Mouse (Mus musculus) myocyte (in vitro differentiated cells): Measurements from ENCODE around the gene Amot. TPM values are rescaled to one million over a fixed set of nuclear protein-coding genes. Genes with fewer than 3 reads are reported as not detected.
A peak's percentile ranks its signal among the peaks of the same experiment; 100 is the strongest.

Experiments used
- H3K27me3 ChIP-seq: one replicate; pipeline ENCODE4 v1.6.1; 2011; ENCODE audit not compliant: control insufficient read depth, insufficient read depth, insufficient read length
- H3K36me3 ChIP-seq: one replicate; pipeline ENCODE4 v1.6.1; 2011; ENCODE audit not compliant: control insufficient read depth, insufficient read depth
- H3K4me2 ChIP-seq: one replicate; pipeline ENCODE4 v1.6.1; 2011; ENCODE audit warnings: low read depth, control low read depth
- H3K4me3 ChIP-seq: one replicate; pipeline ENCODE4 v1.5.1; 2011; ENCODE audit warnings: mild to moderate bottlenecking, control low read depth, moderate library complexity
- H3K79me2 ChIP-seq: one replicate; pipeline ENCODE4 v1.6.1; 2011; ENCODE audit not compliant: control insufficient read depth, insufficient read depth
- H3ac ChIP-seq: one replicate; pipeline ENCODE4 v1.6.1; 2011; ENCODE audit not compliant: control insufficient read depth, insufficient read length
- CEBPB ChIP-seq: IDR thresholded peaks from 2 replicates; pipeline ENCODE4 v1.6.1; 2011; ENCODE audit warnings: mild to moderate bottlenecking, moderate library complexity; ENCODE audit not compliant: poor library complexity, insufficient read depth, severe bottlenecking
- E2F4 ChIP-seq: IDR thresholded peaks from one replicate; pipeline ENCODE4 v1.6.1; 2011; ENCODE audit warnings: mild to moderate bottlenecking, control low read depth, moderate library complexity; ENCODE audit not compliant: insufficient read depth
- MAX ChIP-seq: IDR thresholded peaks from one replicate; pipeline ENCODE4 v1.6.1; 2011; ENCODE audit warnings: low read depth, mild to moderate bottlenecking, control low read depth
- MYOD1 ChIP-seq, 3 experiments: IDR thresholded peaks; one replicate each; pipeline ENCODE4 v1.6.1; 2011; ENCODE audit warnings: control low read depth in 2 of 3, low read depth in 2 of 3, mild to moderate bottlenecking in 2 of 3, moderate library complexity in 1 of 3; ENCODE audit not compliant: insufficient read length in 2 of 3, control insufficient read depth in 1 of 3
- MYOG ChIP-seq, 3 experiments: IDR thresholded peaks; one replicate each; pipeline ENCODE4 v1.6.1; 2011; ENCODE audit warnings: control low read depth in 2 of 3, low read depth in 2 of 3, mild to moderate bottlenecking in 2 of 3; ENCODE audit not compliant: insufficient read length in 2 of 3, control insufficient read depth in 1 of 3, insufficient read depth in 1 of 3
- POLR2A ChIP-seq: IDR thresholded peaks from one replicate; pipeline ENCODE4 v1.6.1; 2011; ENCODE audit warnings: low read depth, mild to moderate bottlenecking, control low read depth, moderate library complexity; ENCODE audit not compliant: insufficient read length
- POLR2AphosphoS2 ChIP-seq: IDR thresholded peaks from one replicate; pipeline ENCODE4 v1.6.1; 2011; ENCODE audit warnings: low read depth, control low read depth; ENCODE audit not compliant: insufficient read length
- REST ChIP-seq: IDR thresholded peaks from one replicate; pipeline ENCODE4 v1.6.1; 2011; ENCODE audit warnings: mild to moderate bottlenecking, control low read depth, moderate library complexity; ENCODE audit not compliant: insufficient read depth, insufficient read length
- SRF ChIP-seq: IDR thresholded peaks from one replicate; pipeline ENCODE4 v1.6.1; 2011; ENCODE audit warnings: low read depth; ENCODE audit not compliant: control insufficient read depth, insufficient read length
- TCF12 ChIP-seq: IDR thresholded peaks from one replicate; pipeline ENCODE4 v1.6.1; 2011; ENCODE audit warnings: mild to moderate bottlenecking, control low read depth; ENCODE audit not compliant: poor library complexity, insufficient read depth, severe bottlenecking
- TCF3 ChIP-seq: IDR thresholded peaks from one replicate; pipeline ENCODE4 v1.6.1; 2011; ENCODE audit warnings: low read depth, control low read depth; ENCODE audit not compliant: insufficient read length
- USF1 ChIP-seq: IDR thresholded peaks from one replicate; pipeline ENCODE4 v1.6.1; 2011; ENCODE audit warnings: low read depth, mild to moderate bottlenecking, control low read depth, moderate library complexity
- polyA plus RNA-seq: library from polyadenylated mRNA; unstranded; fragments of >200 nt; fragmentation: generic; extraction: Trizol; gene quantifications from one replicate; pipeline ENCODE4 v1.2.1, GENCODE M21; 2012; ENCODE audit warnings: missing spikeins

Amot gene
- polyA plus RNA-seq, 1 experiment: 5.7 TPM

DNA sequence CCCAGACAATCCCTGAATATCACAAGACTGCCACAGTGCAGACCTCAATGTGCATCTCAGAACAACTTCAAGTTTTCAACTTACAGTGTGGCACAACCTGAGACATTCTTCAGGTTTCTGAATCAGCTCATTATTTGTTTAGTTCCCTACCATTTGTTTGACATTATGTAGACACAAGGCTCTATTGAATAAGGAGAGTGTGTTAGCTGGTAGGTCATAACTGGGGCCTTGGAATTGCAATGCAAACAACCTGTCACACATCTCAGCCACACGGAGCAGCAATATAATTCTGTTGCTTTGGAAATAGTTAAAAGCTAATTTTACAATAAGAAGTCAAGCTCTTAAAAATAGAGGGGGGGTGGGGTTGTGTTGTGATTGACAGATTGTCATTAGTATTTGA lies 24.6 kb upstream of the Amot start:
- H3K4me2 ChIP-seq: no peak overlapping the region
- H3K79me2 ChIP-seq: no peaks in the 10 kb centered on the region
- H3K27me3 ChIP-seq: no peaks in the 10 kb centered on the region
- TF ChIP-seq MYOG (IDR thresholded peaks at IDR 0.05; ENCODE audit: control insufficient read depth in 1 of 3, insufficient read depth in 1 of 3, insufficient read length in 2 of 3, low read depth in 2 of 3) (no peak), MYOD1 (IDR thresholded peaks at IDR 0.05; ENCODE audit: control insufficient read depth in 1 of 3, insufficient read length in 2 of 3, low read depth in 2 of 3) (no peak), TCF3 (no peak), MAX (no peak), E2F4 (no peak), CEBPB (no peak), REST (no peak), SRF (no peak), POLR2A (no peak), TCF12 (no peak), POLR2AphosphoS2 (no peak), USF1 (no peak)
- no peaks in the 10 kb centered on the region for H3K36me3 ChIP-seq
- no peak overlapping the region for H3K4me3 ChIP-seq
- H3ac ChIP-seq: no peak overlapping the region

DNA sequence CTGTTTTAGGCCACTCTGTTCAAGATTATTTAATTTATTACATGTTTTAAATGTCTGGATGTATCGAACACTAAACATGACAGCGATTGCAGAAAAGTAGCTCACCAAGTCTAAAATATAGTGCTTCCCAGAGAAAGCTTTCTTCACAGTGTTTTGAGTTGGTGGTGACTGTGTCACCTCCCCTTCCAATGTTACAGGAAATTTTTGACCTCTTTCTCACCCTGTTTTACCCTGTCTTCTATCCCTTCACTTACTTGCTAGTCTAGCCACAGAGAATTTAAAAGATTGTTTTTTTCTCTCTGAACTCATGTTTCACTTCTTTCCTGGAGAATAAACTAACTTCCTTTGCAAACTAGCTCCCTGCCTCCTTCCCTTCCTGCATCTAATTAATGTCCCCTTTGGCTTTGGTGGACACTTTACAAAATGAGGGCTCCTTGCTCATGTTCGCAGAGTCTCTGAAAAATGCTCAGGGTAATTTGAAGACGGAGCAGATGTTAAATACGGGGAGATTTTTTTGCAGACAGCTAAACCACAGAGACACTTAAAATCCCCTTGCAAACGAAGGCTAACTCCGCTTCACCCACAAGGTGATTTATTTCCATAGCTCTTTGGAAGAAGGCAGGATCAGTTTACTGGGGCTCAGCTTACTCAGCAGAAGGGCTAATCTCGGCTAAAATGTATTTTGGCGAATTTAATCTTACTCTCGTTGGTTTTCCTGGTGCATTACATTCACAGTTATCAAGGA lies 11.5 kb upstream of the Amot start:
- H3K79me2 ChIP-seq: no peaks in the 10 kb centered on the region
- TF ChIP-seq MYOD1 (IDR thresholded peaks at IDR 0.05; ENCODE audit: control insufficient read depth in 1 of 3, insufficient read length in 2 of 3, low read depth in 2 of 3) (no peak), POLR2A (no peak), E2F4 (no peak), POLR2AphosphoS2 (no peak), MAX (no peak), SRF (no peak), REST (no peak), CEBPB (no peak), USF1 (no peak), TCF12 (no peak), MYOG (IDR thresholded peaks at IDR 0.05; ENCODE audit: control insufficient read depth in 1 of 3, insufficient read depth in 1 of 3, insufficient read length in 2 of 3, low read depth in 2 of 3) (no peak)
- no peaks in the 10 kb centered on the region for H3K36me3 ChIP-seq
- no peak overlapping the region for H3ac ChIP-seq
- H3K4me2 ChIP-seq: peak overlapping the region; percentile 51
- H3K4me3 ChIP-seq: no peak overlapping the region
- no peaks in the 10 kb centered on the region for H3K27me3 ChIP-seq

DNA sequence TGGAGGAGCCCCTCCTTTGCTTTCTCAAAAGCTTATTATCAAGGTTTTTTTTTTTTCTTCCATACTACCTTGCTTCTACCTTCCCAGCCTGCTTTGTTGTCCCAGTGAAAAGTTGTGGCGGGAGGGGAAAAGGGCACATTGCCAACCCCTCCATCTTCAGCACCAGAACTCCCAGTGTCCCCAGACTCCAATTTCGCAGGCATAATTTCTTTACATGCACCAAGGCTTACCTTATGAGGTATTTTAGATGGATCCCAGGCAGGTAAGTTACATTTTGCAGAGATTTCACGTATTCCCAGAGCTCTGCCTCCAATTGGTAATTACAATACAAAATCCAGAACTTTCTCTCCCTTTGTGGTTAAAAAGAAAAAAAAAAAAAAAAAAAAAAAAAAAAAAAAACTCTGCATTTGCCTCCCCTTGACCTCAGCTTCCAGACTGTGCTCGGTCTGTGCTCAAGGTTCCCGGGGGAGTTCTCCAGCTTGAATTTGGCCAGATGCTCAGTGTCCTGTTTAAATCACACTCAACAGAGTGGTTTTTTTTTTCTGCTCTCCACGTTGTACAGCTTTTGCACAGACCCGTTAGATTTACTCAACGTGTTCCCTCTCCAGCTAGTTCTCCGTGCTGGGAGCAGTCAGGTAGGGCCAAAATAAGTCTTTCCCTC lies 10.6 kb upstream of the Amot start:
- TF ChIP-seq USF1: no peak
- no peak for TF ChIP-seq POLR2A
- TF ChIP-seq POLR2AphosphoS2: no peak
- TF ChIP-seq REST: no peak
- no peak for TF ChIP-seq CEBPB
- Histone ChIP-seq H3K4me3 (no peak overlapping the region), H3K36me3 (no peaks in the 10 kb centered on the region), H3K27me3 (no peaks in the 10 kb centered on the region), H3ac (no peak overlapping the region), H3K79me2 (no peaks in the 10 kb centered on the region), H3K4me2 (peak overlapping the region; percentile 51)

DNA sequence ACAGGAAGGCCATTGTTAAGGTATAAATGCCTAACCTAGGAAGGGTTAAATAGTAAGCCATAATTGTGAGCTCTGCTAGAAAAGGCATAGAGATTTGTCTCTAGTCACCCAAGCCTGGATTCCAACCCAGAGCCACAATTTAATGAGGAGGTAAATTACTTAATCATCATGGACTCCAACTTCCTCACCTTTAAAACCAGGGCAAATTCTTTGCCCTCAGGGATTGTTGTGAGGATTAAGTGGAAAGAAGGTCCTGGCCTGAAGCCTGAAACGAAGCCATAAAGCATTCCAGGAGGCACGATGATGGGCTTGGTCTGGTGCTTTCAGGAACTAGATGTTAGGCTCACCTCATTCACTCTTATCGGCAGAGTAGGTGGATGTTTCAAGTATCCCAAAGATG lies 5.7 kb upstream of the Amot start:
- Histone ChIP-seq H3K27me3 (no peaks in the 10 kb centered on the region), H3K4me2 (no peak overlapping the region), H3ac (no peak overlapping the region), H3K4me3 (no peak overlapping the region), H3K79me2 (no peaks in the 10 kb centered on the region), H3K36me3 (no peaks in the 10 kb centered on the region)
- no peak for TF ChIP-seq POLR2AphosphoS2
- no peak for TF ChIP-seq TCF12
- TF ChIP-seq USF1: no peak
- no peak for TF ChIP-seq MYOG (IDR thresholded peaks at IDR 0.05; ENCODE audit: control insufficient read depth in 1 of 3, insufficient read depth in 1 of 3, insufficient read length in 2 of 3, low read depth in 2 of 3)
- no peak for TF ChIP-seq TCF3
- TF ChIP-seq REST: no peak
- no peak for TF ChIP-seq MAX
- no peak for TF ChIP-seq E2F4
- no peak for TF ChIP-seq CEBPB
- no peak for TF ChIP-seq MYOD1 (IDR thresholded peaks at IDR 0.05; ENCODE audit: control insufficient read depth in 1 of 3, insufficient read length in 2 of 3, low read depth in 2 of 3)
- TF ChIP-seq POLR2A: no peak
- no peak for TF ChIP-seq SRF
